Mouse (Mus musculus): ENCODE results near the gene Foxp4.

The Foxp4 gene

DNA sequence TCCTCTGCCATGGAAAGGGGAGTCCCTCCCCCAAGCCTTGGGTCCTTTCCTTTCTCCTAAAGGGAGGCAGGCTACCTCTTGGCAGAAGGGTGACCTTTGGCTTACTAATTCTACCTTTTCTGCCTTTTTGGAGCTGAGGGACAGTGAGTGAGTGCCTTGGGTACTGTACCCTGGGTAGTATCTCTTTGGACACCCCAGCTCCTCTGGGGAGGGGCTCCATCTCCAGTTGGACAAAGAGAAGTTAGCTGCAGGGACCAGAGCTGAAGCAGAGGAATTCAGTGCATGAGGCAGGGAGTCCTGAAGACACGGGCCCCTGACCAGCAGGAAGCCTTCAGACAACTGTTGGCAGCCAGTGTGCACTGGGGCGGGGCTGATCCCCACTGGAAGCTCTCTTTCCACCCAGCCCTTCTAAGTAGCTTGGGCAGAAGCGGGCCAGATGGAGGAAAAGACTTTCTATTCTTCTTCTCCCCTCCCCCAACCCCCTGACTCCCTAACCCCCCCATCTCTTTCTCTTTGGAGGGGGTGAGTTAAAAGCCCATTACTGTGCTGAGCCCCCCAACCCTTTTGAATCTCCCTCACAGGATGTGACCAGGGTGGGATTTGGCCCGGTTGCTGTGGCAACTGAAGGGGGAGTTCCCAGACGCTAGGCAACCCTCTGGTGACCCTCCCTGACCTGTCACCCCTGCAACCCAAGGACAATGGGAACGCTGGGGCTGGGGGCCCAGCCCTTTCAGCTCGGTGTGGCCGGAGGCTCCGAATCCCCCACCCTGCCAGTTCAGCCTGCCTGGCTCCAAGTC is 26.3 kb downstream of the Foxp4 start:
- peak; percentile 71 for DNase-seq (ENCODE audit: low spot score)

DNA sequence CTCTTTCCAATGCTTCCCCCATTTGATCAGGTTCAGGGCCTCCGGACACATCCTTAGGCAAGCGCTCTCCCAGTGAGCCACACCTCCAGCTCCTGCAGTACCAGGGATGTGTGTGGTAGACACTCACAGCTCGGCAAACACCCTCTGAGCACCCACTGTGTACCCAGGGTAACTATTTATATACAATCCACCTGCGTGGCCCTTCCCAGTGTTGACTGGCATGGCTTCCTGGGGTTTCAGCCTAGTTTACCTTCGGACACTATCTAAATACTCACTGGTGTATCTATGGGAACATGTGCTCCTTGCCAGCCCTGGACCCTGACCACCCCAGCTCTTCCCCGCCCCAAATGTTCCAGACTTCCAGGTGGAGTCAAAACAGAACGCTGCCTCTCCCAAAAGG is 34.7 kb downstream of the Foxp4 start:
- DNase-seq (ENCODE audit: low spot score) = no peak

DNA sequence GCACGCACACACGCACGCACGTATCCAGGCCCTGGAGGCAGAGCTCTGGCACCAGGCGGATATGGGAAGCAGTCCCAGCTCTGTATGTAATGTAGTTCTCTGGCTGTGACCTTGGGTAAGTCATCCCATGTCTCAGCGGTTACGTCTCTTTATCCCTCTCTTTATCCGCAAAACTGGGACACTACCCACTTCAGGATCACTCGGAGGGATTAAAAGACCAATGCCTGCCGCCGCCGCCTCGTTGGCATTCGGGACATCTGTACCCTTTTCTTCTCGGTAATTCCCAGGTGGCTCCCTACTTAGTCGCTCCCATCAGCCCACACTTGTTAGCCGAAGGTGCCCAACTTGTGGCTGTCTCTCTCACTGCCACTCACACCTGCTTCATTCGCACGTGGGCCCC is 35.2 kb downstream of the Foxp4 start:
- DNase-seq (ENCODE audit: low spot score) = no peak

DNA sequence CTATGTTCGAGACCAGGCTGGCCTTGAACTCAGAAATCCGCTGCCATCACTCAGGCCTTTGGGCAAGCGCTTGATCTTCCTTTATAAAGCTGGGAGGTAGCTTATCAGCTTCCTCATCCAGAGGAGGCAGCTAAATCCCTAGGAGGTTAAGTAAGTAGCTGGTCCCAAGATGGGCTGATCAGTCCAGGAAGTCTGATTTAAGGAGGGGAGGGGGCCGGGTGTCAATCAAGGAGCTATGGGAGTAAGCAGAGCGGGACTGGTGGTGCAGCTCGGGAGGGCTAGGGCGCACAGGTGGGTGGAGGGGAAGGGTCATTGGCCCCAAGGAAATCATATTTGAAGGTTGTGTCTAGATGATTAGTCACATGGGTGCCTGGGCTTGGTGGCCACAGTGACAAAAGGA is 35.8 kb downstream of the Foxp4 start:
- DNase-seq (ENCODE audit: low spot score) = no peak

DNA sequence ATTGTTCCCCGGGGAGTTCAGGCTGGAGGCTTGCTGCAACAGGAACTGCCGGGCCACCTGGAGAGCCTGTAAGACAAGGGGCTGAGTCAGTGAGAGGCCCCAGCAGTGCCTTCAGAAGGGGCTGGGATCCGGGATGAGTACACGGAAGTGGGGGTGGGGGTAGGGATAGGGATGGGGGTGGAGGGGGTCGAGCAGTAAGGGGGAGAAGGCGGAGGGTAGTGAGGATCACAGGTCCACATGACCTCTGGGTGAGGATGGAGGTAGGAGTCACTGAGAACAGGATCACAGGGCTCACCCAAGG is 36.3 kb downstream of the Foxp4 start:
- no peak for DNase-seq (ENCODE audit: low spot score)

DNA sequence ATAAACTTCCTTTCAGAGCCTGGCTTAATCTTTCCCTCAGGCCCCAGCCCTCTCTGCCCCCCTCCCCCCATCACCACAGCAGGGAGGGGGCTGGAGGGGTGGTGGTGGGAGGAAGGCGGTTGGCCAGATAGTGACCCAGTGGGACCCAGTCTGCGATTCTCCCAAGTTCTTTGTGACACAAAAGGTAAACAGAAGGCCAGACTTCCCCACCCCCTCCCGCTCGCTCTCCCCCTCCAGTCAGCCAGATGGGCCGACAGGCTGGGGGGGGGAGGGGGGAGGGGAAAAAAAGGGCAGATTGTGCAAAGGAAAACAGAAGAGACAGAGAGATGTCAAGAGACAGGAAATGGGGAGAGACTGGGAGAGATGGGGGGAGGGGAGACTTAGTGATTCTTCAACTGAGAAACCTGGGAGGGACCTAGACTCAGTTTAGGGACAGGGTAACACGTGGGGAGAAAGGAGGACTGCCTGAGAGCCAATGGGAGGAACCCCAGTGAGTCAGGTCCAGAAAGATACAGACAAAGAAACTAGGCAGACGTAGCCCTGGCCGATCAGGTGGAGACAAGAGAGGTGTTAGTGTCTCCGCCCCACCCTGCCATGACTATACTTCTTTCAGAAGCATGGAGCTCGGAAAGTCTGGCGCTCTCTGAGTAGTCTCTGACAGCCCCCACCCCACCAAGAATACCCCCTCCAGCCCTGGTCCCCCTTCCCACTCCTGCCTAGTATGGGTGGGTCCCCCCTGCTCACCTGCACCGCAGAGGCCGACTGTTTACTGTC is 36.9 kb downstream of the Foxp4 start:
- DNase-seq (ENCODE audit: low spot score) = no peak

DNA sequence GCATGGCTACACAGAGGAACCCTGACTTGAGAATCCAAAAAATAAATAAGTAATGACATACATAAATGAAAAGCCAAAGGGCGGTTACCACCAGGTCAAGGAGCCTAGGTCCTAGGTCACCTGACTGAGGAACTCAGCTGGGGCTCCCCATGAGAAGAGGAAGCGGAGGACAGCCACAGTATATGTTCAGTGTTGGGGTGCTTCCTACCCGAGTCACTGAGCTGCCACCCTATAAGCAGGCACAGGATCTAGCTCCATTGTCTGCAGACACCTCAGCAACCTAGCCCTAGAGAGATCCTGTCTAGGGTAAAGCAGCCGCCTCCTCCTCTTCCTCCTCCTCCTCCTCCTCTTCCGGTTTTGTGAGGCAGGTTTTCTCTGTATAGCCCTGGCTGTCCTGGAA is 41.3 kb downstream of the Foxp4 start:
- no peak for DNase-seq (ENCODE audit: low spot score)

DNA sequence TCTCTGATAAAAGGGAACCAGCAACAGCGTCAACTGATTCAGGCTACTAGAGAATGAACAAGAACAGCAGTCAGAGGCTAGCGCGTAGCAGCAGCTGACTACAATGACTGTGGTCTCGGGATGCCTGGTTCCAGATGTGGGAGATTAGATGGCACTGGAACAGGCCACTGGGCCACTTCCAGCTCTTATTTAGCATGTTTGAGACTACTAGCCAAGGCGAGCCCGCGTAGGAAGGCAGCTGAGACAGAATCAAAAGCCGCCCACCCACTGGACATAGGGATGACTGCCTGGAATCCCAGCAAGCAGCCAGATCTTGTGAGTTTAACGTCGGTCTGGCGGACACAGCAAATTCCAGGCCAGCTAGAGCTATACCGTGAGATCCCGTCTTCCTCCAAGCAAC is 43.1 kb downstream of the Foxp4 start:
- DNase-seq (ENCODE audit: low spot score) = no peak

DNA sequence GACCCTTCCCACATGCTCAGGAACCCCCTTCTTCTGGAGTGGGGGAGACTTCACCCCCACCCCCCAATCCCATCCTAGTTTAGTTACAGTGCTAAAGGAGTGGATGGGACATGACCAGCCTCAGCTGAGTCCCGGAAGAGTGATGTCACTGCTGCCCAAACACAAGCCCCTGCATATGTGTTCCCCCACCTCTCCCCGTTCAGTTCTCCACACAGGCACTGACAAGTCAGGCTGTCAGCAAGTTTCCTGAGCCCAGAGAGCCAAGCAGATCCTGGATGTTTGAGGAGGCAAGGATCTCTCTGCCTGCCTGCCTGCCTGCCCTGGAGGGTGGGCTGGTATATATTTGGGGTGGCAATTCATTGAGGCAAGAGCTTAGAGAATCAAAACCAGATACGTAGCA is 45.2 kb downstream of the Foxp4 start:
- DNase-seq (ENCODE audit: low spot score) = no peak

DNA sequence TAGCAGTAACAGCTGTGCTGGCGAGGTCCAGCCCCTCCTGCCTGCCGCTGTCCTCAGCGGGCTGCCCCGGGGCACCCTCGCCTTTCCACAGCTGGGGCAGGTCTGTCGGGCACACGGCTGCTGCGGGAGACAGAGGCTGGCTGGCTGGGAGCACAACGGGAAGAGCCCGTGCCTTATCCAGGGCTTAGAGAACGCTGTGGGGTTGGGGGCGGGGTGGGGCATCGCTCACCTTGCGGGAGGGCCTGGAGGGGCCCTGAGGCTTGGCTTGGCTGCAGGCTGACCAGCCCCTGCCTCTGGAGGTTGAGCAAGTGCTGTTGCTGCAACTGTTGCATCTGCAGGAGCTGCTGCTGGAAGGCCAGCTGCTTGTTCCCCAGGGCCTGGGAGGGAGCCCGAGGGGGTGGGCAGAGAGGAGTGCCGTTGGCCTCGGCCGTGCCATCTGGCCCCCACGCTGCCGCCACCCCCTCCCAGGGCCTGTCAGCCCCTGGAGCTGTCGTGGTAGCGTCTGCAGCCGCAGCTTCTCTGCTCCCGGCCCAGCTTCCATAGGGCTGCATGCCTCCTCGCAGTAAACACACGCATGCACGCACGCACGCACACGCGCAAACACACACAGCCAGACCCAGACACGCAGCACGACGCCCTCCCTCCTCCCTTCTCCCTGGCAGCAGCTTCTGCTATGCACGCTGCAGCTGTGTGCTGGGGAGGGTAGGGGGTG is 45.9 kb downstream of the Foxp4 start:
- DNase-seq (ENCODE audit: low spot score) = peak; percentile 70

DNA sequence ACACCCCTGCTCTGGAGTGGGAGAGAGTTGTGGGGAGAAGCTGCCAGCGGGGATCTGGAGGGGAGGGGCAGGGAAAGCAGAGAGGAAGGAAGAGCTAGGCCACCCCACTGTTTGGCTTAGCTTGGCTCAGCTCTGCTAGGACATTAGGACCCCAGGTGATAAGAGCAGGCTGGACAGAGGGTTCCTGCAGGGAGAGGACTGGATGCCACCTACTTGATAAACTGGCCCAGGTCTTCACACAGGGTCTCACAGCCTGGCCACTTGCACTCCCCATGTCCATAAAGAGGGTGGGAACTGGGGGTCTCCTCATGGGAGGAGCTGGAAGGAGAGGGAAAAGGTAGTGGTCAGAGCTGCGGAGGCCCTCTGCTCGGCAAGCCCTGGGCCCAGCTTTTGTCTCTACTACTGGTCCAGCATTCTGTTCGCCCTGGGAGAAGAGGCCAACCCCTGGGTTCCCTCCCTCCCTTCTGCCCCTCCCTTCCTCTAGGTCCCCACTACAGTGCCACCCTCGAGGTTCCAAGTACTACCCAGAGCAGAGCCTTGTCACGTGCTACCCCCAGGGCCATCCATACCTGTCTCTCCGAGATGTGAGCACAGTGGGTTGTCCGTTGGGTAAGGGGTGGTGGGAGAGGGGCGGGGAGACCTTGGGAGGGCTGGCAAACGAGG is 46.6 kb downstream of the Foxp4 start:
- no peak for DNase-seq (ENCODE audit: low spot score)

DNA sequence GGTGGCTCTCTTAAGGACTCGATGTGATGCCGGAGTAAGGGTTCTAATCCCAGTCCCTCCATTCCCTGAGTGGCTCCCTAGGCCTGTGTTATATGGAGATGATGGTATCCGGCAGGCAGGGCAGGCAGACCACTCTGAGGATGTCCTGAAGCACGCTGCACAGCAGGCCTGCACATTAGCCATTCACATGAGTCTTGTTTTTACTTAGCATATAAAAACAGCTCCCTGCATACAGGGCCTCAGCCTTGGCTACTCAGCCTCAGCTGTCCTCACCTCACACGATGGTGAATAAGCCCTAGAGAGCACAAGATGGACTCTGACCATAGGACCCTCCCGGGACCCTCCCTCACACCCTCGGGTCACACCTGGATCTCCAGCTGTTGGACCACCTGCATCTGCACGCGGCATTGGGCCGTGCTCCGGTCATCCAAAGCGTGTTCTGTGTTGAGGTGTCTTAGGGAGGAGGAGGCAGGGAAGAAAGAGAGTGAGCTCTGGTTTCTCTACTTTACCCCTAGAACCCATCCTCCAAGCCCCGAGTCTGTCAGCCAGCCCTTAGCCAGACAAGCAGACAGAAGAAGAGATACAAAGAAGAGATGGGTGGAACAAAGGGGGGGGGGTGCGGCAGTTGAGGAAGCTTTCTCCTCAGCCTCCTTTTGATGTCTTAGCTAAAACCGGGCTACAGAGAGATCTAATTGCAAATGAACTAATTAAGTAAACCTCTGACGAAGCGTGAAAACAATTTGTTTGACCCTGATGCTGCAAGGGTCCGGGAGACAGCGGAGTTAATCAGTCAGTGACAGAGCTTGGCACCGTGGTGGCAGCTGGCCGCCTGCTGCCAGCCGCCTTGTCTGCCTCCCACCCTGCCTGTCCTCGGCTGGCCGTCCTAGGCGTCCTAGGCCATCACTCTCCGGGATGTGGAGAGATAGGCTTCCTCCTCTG is 47.4 kb downstream of the Foxp4 start:
- DNase-seq (ENCODE audit: low spot score) = no peak

DNA sequence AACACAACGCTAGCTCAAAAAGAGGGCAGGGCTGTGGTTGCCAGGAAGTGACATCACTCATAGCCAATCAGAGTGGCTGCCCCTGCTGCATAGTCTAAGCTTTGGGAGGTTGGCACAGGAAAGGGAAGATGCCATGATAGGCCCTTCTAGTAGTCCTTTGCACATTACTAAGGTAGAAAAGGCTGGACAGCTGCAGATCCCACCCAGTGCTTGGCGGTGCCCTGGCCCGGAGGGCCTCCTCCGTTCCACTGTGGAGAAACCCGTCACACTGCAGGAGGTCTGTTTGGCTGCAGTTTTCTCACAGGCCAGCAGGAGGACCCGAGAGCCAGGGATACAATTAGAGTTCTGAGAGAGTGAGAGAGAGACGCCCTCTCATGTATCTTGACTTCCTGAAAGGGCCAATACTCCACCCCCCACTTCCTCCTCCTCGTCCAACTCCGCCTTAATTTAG is 51.1 kb downstream of the Foxp4 start:
- peak; percentile 89 for DNase-seq (ENCODE audit: low spot score)

DNA sequence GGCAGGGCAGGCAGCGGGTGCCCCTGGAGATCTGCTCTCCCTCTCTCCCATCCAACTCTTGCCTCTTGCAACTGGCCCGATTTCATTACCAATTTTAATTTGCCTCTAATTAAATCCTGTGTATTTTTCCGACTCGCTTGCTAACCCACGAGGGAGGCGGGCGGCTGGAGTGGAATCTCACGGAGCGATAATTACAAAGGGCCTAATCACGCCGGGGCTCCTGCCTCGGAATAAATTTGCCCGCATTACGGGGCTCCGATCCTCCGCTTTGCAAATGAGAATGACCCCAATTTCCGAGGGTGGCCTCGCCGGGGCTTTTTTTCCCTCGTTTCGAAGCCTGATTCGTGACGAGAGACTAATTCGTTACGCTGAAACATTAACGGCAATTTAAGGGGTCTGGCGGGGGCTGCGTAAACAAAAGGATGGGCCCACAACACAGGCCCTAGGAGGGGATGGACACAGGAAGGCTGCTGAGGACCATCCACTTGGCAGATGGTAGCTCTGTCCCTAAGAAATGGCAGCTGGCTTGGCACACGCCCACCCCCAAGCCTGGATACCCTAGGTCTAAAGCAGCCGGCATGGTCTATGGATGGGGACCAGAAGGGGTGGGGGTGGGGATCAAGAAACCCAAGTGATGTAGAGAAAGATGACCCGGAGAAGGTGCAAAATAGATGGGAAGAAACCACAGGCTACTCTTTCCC is 52.0 kb downstream of the Foxp4 start:
- no peak for DNase-seq (ENCODE audit: low spot score)

DNA sequence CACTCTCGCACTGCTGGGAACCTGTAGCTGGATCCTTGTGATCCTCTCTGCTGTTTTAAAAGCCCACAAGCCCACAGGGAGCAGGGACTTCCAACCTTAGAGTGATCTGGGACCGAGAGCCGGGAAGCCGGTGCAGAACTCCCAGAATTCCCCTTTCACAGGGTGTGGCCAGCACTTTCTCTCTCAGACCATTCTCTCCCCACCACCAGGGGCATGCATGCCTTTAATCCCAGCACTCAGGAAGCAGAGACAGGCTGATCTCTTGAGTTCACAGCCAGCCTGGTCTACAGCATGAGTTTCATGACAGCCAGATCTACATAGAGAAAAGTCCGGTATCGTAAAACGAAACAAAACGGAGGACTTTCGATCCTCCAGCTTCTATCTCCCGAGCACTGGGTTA is 54.6 kb downstream of the Foxp4 start:
- DNase-seq (ENCODE audit: low spot score) = no peak

DNA sequence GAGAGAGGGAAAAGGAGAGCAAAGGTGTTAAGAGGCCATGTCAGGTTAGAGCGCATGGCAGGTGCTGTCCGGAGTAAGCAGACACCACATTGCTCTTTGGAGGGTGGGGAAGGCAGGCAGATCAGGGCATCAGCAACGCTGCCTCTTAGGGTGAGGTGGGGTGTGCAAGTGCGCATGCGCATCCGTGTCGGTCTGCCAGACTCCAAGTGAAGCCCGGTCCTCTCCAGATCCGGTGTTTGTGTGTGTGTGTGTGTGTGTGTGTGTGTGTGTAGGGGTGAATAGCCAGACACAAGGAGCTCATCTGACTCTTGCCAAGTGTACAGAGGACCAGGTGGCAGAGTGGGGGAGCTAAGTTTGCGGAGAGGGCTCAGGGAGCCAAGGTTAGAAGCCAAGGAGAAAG is 58.4 kb downstream of the Foxp4 start:
- peak; percentile 63 for DNase-seq (ENCODE audit: low spot score)

DNA sequence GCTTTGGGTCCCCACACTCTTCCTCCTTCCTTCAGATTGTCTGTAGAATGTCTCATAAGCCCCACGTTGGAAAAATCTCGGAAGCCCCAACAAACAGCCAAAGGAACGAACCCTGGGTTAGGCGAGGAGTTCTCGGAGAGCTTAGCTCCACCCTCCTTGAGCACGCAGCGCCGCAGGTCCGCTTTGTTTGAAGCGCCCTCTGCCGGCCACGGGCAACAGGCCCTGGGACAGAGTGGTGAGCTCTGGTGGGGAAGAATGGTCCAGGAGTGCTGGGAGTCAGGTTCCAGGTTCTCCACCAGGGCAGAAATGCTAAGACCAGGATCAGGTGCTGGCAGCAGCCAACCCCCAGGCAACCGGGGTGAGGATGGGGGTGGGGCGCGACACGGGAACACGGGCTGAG is 59.9 kb downstream of the Foxp4 start:
- peak; percentile 97 for DNase-seq (ENCODE audit: low spot score)

DNA sequence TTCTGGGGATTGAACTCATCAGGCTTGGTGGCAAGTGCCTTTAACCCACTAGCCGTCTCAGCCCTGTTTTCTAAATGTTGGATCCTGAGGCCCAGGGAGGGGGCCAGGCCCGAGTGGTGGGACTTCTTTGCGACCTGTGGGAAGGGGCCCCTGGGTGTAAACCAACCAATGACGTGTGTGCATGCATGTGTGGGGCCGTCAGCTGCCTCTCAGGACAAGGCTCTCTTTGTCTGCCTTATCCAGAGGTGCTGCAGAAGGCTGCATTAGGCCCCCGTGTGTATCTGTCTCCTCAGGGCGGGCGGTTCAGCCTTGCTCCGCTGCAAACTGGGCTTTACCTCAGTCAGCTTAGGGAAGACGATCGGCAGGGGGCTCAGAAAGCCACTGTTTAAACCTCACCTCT is 61.0 kb downstream of the Foxp4 start:
- no peak for DNase-seq (ENCODE audit: low spot score)

DNA sequence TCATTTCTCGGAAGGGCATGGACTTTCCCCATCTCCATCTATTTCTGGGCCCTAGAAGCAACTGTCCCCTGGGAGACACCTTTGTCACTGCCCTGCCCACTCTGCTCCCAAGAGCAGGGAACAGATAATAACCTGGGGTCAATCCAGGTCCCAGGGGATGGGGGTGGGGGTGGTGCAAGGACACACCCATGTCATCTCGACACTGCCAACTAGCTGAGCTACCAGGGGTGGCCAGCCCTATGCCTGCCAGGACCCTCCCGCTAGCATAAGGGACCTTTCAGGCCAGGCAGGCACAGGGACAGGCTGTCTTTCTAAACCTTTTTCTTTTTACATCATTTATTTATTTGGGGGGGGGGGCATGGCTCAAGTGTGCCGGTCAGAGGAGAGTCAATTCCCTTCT is 61.4 kb downstream of the Foxp4 start:
- no peak for DNase-seq (ENCODE audit: low spot score)

DNA sequence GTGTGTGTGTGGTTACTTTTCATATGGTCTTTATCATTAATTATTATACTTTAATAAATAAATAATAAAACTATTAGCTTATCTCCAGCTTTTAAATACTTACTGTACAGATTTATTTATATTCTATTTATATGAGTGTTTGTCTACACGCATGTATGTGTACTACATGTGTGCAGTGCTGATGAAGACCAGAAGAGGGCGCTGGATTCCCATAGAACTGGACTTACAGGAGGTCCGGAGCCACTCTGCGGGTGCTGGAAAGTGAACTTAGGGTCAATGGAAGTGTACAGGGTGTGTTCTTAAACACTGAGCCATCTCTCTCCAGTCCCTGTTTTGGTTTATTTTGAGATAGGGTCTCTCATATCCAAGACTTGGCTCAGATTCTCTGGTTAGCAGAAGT is 68.9 kb downstream of the Foxp4 start:
- no peak for DNase-seq (ENCODE audit: low spot score)

DNA sequence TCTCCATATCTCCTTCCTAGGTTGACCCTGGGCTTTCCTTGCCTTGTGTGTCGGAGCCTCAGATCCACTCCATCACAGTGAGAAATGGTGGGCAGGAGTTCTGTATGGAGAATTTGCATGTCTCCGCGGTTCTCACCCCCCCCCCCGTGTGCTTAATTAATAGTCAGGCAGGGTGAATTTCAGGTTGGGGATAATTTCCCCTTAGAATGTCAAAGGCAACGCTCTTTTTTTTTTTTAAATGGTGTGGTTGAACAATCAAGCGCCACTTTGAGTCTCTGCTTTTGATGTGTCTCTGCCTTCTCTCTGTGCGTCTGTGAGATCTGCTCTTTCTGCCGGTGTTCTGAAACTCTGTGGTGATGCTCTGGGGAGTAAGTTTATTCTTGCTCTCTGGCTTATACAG is 69.5 kb downstream of the Foxp4 start:
- no peak for DNase-seq (ENCODE audit: low spot score)

Measured in testis, postnatal 10 days (tissue).